Mouse (Mus musculus) spleen, adult 2 months (tissue): ENCODE measurements around the gene Bhlha9. TPM values are rescaled to one million over a fixed set of nuclear protein-coding genes. Genes with fewer than 3 reads are reported as not detected.

Source experiments
- DNase-seq, 2 experiments: peaks; one replicate each; pipeline versions ENCODE4 v3.0.0 to v3.0.0-alpha.2; 2012 to 2021; ENCODE audit warnings: low spot score in 2 of 2, low read depth in 1 of 2
- H3K27ac ChIP-seq: fragments of 200-500 bp; 2 replicates; pipeline ENCODE4 v1.5.1; 2012; ENCODE audit warnings: low read length, inconsistent platforms; ENCODE audit not compliant: insufficient read depth
- H3K27me3 ChIP-seq: fragments of 200-500 bp; 2 replicates; pipeline ENCODE4 v1.6.1; 2012; ENCODE audit warnings: mild to moderate bottlenecking, moderate library complexity, low read length, inconsistent platforms; ENCODE audit not compliant: control insufficient read depth, insufficient read depth
- H3K36me3 ChIP-seq: fragments of 200-500 bp; 2 replicates; pipeline ENCODE4 v1.6.1; 2012; ENCODE audit warnings: mild to moderate bottlenecking, low read length, inconsistent platforms; ENCODE audit not compliant: control insufficient read depth, insufficient read depth
- H3K4me1 ChIP-seq: fragments of 200-500 bp; 2 replicates; pipeline ENCODE4 v1.6.1; 2011; ENCODE audit warnings: inconsistent platforms; ENCODE audit not compliant: control insufficient read depth, insufficient read depth, insufficient read length
- H3K4me3 ChIP-seq: fragments of 200-500 bp; 2 replicates; pipeline ENCODE4 v1.5.1; 2011; ENCODE audit warnings: mild to moderate bottlenecking, inconsistent platforms; ENCODE audit not compliant: insufficient read depth, insufficient read length; ENCODE audit errors: extremely low read depth
- CTCF ChIP-seq: fragments of 200-500 bp; IDR thresholded peaks from 2 replicates; pipeline ENCODE4 v1.5.1; 2011; ENCODE audit warnings: mild to moderate bottlenecking, inconsistent platforms; ENCODE audit not compliant: insufficient read depth, insufficient read length, insufficient replicate concordance; ENCODE audit errors: extremely low read depth
- POLR2A ChIP-seq: fragments of 200-500 bp; IDR thresholded peaks from 2 replicates; pipeline ENCODE4 v1.6.1; 2011; ENCODE audit warnings: low read depth, low read length, inconsistent platforms
- WGBS: fragments of 180-500 bp; shearing (Covaris S2); methylation state at CpG from one replicate; pipeline ENCODE4 v1.1.7; 2018; 5-methylcytosine and 5-hydroxymethylcytosine counted together
- polyA plus RNA-seq: library from polyadenylated mRNA; depleted of rRNA; stranded (reverse); fragments of >200 nt; gene quantifications from 2 replicates; pipeline ENCODE4 v1.2.3, GENCODE M21; 2012

Bhlha9 gene
- polyA plus RNA-seq, 1 experiment = not detected

GRCm38 (mm10) chr11:76647500-76647899 is 24.8 kb upstream of the Bhlha9 start:
- Histone ChIP-seq H3K4me3 (no peak overlapping the region), H3K27me3 (no peaks in the 10 kb centered on the region), H3K4me1 (no peaks in the 10 kb centered on the region), H3K36me3 (no peaks in the 10 kb centered on the region), H3K27ac (no peak overlapping the region)
- peak; percentile 80; the same call in 1 of the 2 replicates for TF ChIP-seq CTCF
- no peak for TF ChIP-seq POLR2A
- peak; percentile 35 to 57 for DNase-seq
- WGBS = under 1% methylated on average over 9 of the region's 9 CpGs

- Histone ChIP-seq H3K4me3 (no peak overlapping the region), H3K27ac (no peak overlapping the region), H3K4me1 (no peaks in the 10 kb centered on the region), H3K36me3 (no peaks in the 10 kb centered on the region), H3K27me3 (no peaks in the 10 kb centered on the region)
- no peak for DNase-seq
- TF ChIP-seq CTCF = no peak
- no peak for TF ChIP-seq POLR2A
- WGBS = 63% methylated on average over 14 of the region's 14 CpGs
These were observed 21.3 kb upstream of the Bhlha9 start for GRCm38 (mm10) chr11:76650862-76651560.

GRCm38 (mm10) chr11:76652838-76653334 is 19.4 kb upstream of the Bhlha9 start:
- WGBS = 69% methylated on average over 3 of the region's 3 CpGs
- H3K36me3 ChIP-seq = no peaks in the 10 kb centered on the region
- TF ChIP-seq CTCF (no peak), POLR2A (no peak)
- H3K27me3 ChIP-seq = no peaks in the 10 kb centered on the region
- H3K27ac ChIP-seq = no peak overlapping the region
- DNase-seq = no peak
- no peaks in the 10 kb centered on the region for H3K4me1 ChIP-seq
- no peak overlapping the region for H3K4me3 ChIP-seq

- 9% methylated on average over 10 of the region's 10 CpGs for WGBS
- Histone ChIP-seq H3K27ac (no peak overlapping the region), H3K4me3 (no peak overlapping the region), H3K36me3 (no peaks in the 10 kb centered on the region), H3K27me3 (no peaks in the 10 kb centered on the region), H3K4me1 (no peaks in the 10 kb centered on the region)
- no peak for DNase-seq
- TF ChIP-seq CTCF = no peak
- TF ChIP-seq POLR2A = no peak
These were observed 17.2 kb upstream of the Bhlha9 start for GRCm38 (mm10) chr11:76655106-76655505.

- H3K27ac ChIP-seq = no peak overlapping the region
- no peaks in the 10 kb centered on the region for H3K36me3 ChIP-seq
- TF ChIP-seq CTCF (no peak), POLR2A (no peak)
- DNase-seq = no peak
- no peak overlapping the region for H3K4me3 ChIP-seq
- no peaks in the 10 kb centered on the region for H3K27me3 ChIP-seq
- WGBS = 81% methylated on average over 4 of the region's 4 CpGs
- H3K4me1 ChIP-seq = no peaks in the 10 kb centered on the region
These were observed 14.8 kb upstream of the Bhlha9 start for GRCm38 (mm10) chr11:76657450-76657970.

- Histone ChIP-seq H3K4me3 (no peak overlapping the region), H3K27me3 (no peaks in the 10 kb centered on the region), H3K4me1 (no peaks in the 10 kb centered on the region), H3K36me3 (no peaks in the 10 kb centered on the region), H3K27ac (no peak overlapping the region)
- 73% methylated on average over 14 of the region's 14 CpGs for whole genome bisulfite sequencing
- TF ChIP-seq POLR2A = no peak
- TF ChIP-seq CTCF = no peak
- DNase-seq = no peak
These were observed 12.9 kb upstream of the Bhlha9 start for GRCm38 (mm10) chr11:76659138-76659930.
